Comparison of ENCODE assay signal across 7 mouse cellular contexts in the genomic region with DNA sequence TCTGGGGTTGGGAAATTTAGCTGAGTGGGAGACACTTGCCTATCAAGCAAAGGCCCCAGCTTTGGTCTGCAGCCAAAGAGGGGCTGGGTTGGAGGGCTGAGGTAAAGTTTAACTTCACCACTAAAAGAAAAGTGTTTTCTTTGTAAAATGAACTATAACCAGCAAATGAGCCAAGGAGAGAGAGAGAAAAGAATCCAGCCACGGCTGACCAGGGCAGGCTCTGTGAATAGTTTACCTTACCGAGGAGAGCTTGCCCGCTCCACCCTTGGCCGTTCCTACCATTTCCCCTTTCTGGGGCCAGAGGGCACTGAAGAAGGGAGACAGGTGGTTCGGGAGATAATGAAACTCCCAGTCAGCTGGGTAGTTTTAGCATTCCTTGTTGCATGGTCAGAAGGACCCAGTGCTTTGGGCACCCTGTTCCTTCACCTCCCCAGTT.
A peak's percentile ranks its signal among the peaks of the same experiment; 100 is the strongest.
DNase-seq lines count a peak whose midpoint lies in the region; ATAC-seq and TF ChIP-seq lines count a peak whose summit lies in the region.

No protein-coding gene starts in this region.

- H3K36me3 ChIP-seq in heart, embryonic 11.5 days (ENCODE audit: control insufficient read depth, insufficient read depth, low read length) = no peaks in the 10 kb centered on the region
- H3K36me3 ChIP-seq in hindbrain, postnatal 0 days (ENCODE audit: insufficient read depth, low read length) = no peaks in the 10 kb centered on the region

- peak; percentile 80 for ATAC-seq in heart, embryonic 11.5 days (replicated peaks; ENCODE audit: insufficient number of reproducible peaks, low FRiP score, low TSS enrichment)
- ATAC-seq in megakaryocyte-erythroid progenitor cell, adult 5-6 weeks (replicated peaks; ENCODE audit: low FRiP score, low TSS enrichment, poor library complexity, severe bottlenecking) = peak; percentile 72
- no peak for ATAC-seq in hindbrain, postnatal 0 days

- H3K4me2 ChIP-seq in heart, embryonic 11.5 days = peak overlapping the region; percentile 49
- H3K4me2 ChIP-seq in hindbrain, postnatal 0 days (ENCODE audit: low read depth, low read length) = no peak overlapping the region

- DNase-seq in c-Kit-positive CD71-positive TER-119-negative erythroid progenitor cells, embryonic 14.5 days (ENCODE audit: low read depth) = peak; percentile 68
- DNase-seq in kidney, postnatal 4 days = peak; percentile 65 to 71
- DNase-seq in embryo, embryonic 10.5 days (ENCODE audit: low spot score) = no peak
- no peak for DNase-seq in hindbrain, postnatal 0 days (ENCODE audit: low spot score)
- no peak for DNase-seq in frontal cortex, postnatal 25 days (ENCODE audit: low spot score in 2 of 2)

- TF ChIP-seq CTCF in hindbrain, postnatal 0 days (IDR thresholded peaks at IDR 0.05; ENCODE audit: low read depth) = no peak

- 41% methylated on average over 5 of the region's 5 CpGs for WGBS in heart, embryonic 11.5 days (ENCODE audit: insufficient replicate concordance)
- 68% methylated on average over 5 of the region's 5 CpGs for WGBS in hindbrain, postnatal 0 days

- peaks cover 54% of the 10 kb centered on the region for H3K4me1 ChIP-seq in heart, embryonic 11.5 days (ENCODE audit: control insufficient read depth, insufficient read depth, low read length)
- no peaks in the 10 kb centered on the region for H3K4me1 ChIP-seq in hindbrain, postnatal 0 days (ENCODE audit: insufficient read depth, low read length)

- H3K27me3 ChIP-seq in heart, embryonic 11.5 days (ENCODE audit: control insufficient read depth, insufficient read depth, low read length) = no peaks in the 10 kb centered on the region
- H3K27me3 ChIP-seq in hindbrain, postnatal 0 days (ENCODE audit: insufficient read depth, low read length) = no peaks in the 10 kb centered on the region

- H3K4me3 ChIP-seq in heart, embryonic 11.5 days (ENCODE audit: low read depth, low read length) = no peak overlapping the region
- H3K4me3 ChIP-seq in hindbrain, postnatal 0 days (ENCODE audit: low read length) = no peak overlapping the region

- H3K9ac ChIP-seq in heart, embryonic 11.5 days (ENCODE audit: low read depth, low read length) = peak overlapping the region; percentile 70
- H3K9ac ChIP-seq in hindbrain, postnatal 0 days (replicated peaks; ENCODE audit: low read length) = no peak overlapping the region

- H3K27ac ChIP-seq in heart, embryonic 11.5 days (ENCODE audit: low read depth, low read length) = peak overlapping the region; percentile 91
- no peak overlapping the region for H3K27ac ChIP-seq in hindbrain, postnatal 0 days

- no peaks in the 10 kb centered on the region for H3K9me3 ChIP-seq in heart, embryonic 11.5 days (replicated peaks; ENCODE audit: control insufficient read depth, low read length)
- no peaks in the 10 kb centered on the region for H3K9me3 ChIP-seq in hindbrain, postnatal 0 days (ENCODE audit: low read length)

Comparison
In these comparisons a context has a peak if more than half of its experiments do, and no peak if none do; other contexts are left out.
1. DNase-seq: peak in c-Kit-positive CD71-positive TER-119-negative erythroid progenitor cells, embryonic 14.5 days (single experiment) and kidney, postnatal 4 days (2 of 2); none in embryo, embryonic 10.5 days (single experiment), hindbrain, postnatal 0 days (single experiment) and frontal cortex, postnatal 25 days (0 of 2).